Mouse (Mus musculus) megakaryocyte-erythroid progenitor cell, adult 5-6 weeks (primary cell): ENCODE measurements around the gene Dab1. TPM values are rescaled to one million over a fixed set of nuclear protein-coding genes. Genes with fewer than 3 reads are reported as not detected.

Experiments
- ATAC-seq: replicated peaks from 2 replicates; pipeline ENCODE4 v1.8.0; 2016; ENCODE audit warnings: mild to moderate bottlenecking, inconsistent platforms; ENCODE audit not compliant: severe bottlenecking, poor library complexity, low FRiP score, low TSS enrichment
- total RNA-seq, 2 experiments: library from RNA; stranded (forward) in 1 of 2; stranded (reverse) in 1 of 2; fragments of 200-1000, 215-1000 nt in 1 of 2; fragments of >200 nt in 1 of 2; fragmentation: Nextera tagmentation in 1 of 2; gene quantifications; 2 replicates each; pipeline ENCODE4 v1.2.3; 2014 to 2017

Dab1 gene
- total RNA-seq, 2 experiments from 2014 or later, result not detected

DNA sequence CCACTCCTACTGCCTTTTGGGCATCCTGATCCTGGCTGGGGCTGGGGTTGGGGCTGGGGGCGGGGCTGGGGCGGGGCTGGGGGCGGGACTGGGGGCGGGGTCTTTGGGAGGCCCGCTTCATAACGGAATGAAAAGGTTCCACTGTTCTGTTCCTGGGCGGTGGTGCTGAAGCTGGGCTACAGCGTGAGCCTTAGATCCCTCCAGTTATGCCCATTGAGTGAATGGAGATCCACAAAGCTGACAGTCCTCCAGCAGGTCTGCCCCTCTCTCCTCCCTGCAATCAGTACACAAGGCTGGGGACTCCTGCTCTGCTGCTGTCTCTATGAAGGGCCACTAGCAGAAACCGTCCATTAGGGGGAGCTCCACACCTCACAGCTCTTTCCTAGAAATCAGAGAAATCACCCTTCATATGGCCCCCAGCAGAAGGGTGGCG is 895.4 kb downstream of the Dab1 start:
- ATAC-seq, result 0 out of 2 replicates have a peak, but pooled peaks have one; percentile 65

DNA sequence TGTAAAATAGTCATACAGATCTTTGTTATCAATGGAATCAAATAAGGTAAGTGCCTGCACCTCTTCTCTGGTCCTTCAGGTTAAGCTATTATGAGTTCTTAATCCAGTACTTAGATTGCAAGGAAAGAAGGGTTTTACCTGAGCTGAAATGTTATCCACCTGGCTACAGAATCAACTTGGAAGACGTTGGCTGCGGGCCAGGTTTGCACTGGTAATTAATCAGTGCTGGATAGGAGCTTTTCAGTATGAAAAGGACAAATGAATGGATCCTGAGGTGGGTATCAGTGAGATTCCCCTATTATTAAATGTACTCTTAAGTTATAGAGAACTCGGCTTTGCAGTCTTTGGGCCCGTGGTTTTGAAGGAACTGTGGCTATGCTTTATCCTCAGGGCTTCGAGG is 896.5 kb downstream of the Dab1 start:
- ATAC-seq, result no peak

DNA sequence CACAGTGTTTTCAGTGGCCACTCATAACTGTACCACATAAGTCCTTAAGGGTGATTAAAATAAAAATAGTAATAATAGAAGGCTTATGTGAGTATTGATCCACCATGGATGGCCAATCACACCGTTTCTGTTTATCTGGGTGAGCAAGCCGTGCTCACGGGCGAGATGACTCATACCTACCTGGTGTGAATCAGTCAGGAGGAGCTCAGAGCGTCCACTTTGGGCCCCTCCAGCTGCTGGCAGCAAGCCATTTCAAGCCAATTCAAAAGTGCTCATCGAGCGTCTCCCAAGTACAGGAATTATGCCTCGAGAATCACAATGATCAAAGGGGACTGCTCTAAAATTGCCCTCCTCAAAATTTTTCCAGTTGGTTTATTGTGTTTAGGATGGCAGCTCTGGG is 903.2 kb downstream of the Dab1 start:
- ATAC-seq, result no peak

DNA sequence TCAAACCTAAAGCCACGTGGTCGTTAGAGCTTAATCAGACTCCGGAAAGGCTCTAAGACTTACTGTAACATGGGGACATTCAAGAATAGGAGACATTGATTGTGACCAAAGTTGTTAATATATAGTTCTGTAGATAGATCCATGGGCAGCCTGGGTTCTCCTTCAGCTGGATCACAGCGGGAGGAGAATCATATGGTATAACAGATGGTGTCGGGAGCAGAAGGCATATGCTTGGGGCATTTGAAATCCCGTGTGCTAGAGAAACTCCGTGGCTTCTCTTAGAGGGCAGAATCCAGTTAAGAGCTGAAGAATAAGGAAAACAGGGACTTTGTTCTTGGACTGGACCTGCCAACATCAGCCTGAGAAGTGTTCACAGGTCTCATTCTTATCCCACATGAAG is 904.6 kb downstream of the Dab1 start:
- no peak for ATAC-seq

DNA sequence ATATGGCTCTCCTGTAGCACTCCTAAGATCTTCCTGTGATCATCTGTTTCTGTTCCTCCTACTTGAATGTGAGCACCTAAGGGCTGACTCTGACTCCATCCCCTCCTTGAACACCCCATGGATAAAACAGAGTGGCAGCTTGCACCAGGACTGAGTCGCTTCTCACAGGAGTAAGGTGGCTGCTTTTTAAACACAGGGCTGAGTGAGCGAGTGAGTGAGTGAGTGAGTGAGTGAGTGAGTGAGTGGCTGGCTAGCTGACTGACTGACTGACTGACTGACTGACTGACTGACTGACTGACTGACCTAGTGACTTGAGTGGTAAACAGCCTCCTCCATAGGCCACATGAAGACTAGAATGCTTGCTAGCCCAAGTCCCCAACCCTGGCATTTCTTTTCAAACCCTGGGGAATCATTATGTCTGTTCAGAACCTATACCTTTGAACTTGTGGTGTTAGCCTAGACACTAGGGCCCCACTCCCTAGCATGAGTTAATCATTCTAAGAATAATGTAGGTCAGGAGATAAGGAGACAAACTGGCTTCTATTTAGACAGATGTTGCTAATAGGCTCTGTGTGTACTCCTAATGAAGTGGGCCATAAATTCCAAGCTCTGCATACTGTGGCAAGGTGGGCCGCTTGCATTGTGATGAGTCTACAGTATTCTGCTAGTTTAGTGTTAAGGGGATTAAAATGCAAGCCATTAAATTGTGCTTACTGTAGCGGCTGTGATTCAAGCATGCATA is 910.9 kb downstream of the Dab1 start:
- no peak for ATAC-seq

DNA sequence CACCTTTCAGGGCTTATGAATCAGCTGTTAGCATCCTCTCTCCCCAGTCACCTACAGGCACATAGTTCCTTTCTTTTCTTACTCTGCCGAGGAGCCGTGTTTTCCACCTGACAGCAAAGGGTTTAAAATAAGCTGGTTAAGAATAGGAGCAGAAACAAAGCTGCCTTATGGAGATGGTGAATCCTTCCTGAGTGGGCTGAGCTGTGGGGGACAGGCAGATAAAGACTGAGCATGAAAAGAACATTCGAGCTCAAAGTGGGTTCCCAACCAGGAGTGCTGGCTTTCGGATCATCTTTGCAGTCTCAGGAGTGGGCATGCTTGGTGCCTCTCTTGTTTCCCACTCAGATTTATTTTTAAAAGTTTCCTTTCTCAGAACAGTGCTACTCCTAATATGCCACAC is 913.7 kb downstream of the Dab1 start:
- no peak for ATAC-seq

DNA sequence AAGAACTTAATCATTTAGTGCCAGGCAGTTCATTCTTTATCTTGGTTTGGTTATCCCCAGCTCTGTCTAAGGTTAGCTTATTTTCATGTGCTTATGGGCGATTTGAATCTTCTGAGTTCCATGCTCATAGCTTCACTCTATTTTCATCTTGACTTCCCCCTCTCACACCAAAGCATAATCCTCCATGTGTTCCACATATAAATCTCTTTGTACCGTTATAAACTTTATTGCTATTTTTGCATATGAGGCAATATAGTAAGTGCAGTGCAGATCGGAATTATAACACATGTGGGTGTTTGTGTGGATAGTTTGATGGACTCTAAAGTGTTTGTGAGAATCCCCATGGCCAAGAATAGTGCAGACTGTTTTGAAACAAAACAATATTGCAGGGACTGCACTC is 919.3 kb downstream of the Dab1 start:
- ATAC-seq, result no peak

DNA sequence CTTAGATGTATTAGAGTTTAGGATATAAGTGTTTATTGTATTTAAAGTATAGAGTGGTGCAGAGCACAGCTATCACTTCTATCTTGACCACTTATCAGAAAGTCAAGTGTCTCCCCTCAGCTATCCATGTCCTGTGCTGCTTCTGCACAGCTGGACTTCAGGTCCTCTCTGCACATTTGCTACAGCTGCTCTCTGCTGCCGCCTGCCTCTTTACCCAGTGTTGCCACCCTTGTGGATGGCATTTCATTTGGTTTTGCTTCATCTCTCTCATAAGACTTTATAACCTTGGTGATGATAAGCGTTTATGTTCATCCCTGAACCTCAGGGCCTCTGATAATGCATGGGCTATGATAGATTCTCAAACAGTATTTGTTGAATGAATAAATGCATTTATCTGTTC is 919.9 kb downstream of the Dab1 start:
- ATAC-seq, result no peak

DNA sequence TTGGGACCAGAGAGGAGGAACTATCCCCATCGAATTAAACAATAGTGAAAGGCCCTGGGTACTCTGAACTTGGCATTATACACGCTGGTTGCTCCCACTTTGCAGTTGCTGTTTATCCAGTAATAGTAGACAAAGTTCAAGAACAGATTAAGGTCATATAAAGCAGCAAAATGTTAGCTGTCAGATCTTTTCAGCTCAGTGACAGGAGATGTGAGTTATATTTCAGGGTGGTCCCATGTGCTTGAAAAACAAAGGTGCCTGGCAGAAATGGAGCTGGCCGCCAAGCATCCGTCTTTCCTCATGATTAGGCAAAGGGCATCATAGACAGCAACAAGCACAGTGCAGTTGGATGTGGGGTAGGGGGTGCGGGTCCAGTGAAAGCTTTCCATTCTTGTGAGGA is 927.9 kb downstream of the Dab1 start:
- ATAC-seq, result no peak

DNA sequence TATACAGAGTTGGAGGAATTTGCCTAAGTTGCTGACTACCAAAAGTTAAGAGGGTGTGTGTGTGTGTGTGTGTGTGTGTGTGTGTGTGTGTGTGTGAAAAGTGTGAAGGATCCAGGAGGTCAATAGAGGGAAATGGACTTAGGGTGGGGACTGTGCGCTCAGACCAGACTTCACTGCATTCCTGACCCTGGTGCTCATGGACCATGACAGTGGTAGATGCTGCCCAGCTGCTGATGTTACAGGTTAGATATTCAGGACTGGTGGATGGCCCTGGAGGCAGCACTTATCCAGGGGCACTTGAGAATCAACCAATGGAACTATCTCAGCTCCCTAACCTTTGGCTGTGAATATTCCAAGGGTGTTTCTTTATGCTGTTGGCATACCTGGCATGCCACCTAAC is 929.1 kb downstream of the Dab1 start:
- ATAC-seq, result no peak

DNA sequence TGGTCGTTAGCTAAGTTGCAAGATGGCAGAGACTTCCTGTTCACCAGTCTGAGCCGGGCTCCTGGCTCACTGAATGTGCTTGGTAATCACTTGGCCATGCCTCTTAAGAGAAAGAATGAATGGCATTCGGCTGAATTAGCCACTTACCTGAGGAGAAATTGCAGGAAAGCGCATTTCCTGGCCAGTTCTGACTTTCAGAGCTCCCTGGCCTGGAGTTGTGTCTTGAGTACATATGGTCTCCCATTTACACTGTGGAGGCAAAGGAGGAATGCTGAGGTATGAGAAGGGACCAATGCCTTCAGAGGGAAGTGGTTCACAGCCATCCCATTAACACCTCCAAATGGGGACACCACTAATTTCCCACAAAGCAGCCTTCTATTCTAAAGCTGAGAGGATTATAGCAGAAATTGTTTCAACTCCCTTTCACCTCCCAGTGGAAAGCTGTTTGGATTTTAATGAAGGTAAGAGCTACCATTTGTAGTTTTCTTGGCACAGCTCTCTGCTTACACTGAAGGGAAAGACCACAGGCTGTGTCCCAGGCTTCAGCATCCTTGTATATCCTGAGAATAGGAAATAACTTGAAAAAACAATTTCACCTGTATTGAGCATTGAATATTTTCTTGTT is 931.5 kb downstream of the Dab1 start:
- ATAC-seq, result no peak

DNA sequence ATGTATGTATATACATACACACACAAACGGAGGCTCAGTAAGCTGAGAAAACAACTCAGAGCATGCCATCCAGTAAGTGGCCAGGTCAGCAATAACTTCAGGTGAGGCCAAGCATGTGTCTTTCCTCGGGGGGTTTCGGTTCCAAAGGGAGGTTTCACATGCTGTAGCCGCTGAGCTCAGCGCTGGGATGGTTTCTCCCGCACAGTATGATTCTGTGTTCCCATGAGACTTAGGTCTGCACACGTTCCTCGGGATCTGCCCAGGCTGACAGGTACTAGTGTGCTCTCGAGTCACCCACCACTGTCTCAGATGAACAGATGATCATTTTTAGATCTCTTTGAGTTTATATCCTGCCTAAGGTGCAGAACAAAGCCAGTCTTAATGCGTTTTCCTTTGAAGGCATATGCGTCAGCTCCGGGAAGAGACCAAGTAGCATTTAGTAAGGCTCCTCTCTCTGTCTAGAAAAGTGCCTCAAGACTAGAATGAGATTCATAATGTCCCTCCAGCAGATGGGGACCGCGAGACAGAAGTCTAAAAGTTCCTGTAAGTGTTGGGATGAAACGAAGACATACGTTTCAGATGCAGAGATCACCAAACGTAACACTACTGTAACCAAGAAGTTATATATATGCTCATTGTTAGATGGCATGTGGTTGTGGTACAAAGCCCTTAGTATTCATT is 932.4 kb downstream of the Dab1 start:
- no peak for ATAC-seq

DNA sequence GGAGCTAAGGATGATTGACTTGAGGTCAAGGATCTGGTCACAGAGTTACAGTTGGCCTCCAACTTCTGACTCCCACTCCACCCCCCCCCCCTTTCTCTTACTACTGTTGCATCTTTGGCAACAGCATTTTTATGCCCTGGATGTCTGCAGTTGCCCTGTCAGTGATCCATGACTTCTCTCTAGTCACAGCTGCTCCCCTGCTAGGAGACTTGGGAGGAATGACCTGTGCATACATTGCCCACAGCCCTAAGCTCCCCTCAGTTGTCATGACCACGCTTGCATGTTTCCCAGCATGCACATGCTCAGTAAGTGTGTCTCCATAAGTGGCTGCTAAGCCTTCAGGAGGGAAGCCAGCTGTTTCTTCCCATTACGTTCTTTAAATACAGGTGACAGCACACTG is 936.2 kb downstream of the Dab1 start:
- ATAC-seq, result no peak

DNA sequence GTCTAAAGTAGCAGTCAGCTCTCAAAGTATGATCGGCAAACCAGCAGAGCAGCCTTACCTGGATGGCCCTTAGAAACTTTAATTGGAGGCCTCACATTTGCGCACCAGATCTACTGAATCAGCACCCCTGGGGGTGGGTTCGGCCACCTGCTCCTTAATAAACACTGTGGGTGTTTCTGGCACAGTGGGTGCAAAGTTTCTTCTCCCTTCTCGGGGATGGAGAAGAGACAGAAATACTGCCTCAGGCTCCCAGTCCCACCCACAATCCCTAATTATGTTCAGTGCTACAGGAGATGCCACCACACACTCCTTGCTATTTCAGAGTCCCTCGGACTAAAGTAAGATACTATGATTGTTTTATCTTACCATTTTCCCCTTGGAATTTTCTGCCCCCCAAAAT is 944.4 kb downstream of the Dab1 start:
- ATAC-seq, result no peak

DNA sequence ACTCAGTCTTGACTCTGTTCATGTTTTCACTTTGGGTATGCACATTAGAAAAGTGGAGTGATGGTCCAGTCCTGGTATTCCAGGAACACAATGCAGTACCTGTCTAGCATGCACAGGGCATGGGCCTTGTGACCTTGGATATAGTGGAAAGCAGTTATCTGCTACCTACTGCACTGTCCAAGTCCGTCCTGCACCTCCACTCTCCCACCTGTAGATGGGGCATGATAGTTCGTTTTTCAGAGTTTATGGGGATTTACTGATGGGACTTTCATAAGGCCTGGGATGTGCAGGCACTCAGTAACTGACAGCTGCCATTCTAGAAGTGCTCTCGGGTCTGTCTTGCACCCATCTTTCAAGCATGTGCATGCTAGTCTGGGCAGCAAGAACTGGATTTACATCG is 951.4 kb downstream of the Dab1 start:
- ATAC-seq, result no peak

DNA sequence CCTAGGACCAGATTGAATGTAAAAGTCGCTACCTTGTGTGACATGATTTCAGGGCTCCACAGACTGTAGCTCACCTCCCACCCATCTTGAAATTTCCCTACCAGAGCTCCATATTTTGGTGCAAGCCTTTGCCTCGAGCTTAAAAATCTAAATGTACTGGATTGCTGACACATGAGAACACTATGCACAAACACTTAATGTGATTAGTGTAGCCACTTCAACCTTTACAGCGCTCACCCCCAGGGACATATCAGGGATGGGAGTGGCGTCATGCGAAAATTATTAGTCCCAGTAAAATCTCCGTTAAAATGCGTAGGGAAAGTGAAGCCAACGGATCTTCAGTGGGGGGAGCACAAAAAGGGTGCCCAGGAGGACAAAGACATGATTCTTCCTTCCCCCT is 953.3 kb downstream of the Dab1 start:
- no peak for ATAC-seq

DNA sequence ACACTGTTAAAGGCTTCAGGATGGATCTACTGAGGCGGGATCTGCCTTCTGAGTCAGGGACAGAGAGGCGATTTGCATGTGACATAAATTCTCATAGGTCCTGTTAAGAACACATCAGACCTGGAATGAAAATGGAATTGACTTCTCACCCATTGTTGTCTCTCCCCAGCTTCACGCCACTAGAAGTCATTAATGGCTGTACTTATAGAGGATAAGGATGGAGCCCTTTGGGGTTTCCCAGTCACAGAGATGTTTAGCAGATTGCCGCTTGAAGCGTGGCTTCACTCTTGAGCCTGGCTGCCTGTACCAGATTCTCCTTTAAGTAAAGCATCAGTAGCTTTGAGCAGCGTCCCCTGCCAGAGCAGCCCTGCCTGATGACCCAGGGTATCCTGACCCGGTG is 954.3 kb downstream of the Dab1 start:
- ATAC-seq, result no peak

DNA sequence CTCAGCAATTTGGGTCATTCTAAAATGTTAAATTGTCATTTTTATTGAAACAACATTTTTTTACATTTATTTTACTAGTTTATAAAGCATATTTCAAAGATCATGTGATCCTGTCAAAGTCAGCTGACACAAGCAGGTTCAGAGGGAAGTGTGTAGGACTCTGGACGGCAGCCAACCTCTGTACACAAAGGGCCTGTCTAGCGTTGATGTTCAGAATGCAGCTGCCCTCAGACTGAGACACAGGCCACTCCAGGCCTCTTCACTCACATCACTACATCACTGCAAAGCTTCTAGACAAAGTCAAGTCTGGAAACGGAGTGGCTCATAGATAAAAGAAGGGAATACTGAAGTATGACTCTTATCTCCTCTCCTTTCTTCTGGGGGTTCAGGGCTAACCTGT is 959.2 kb downstream of the Dab1 start:
- ATAC-seq, result no peak

DNA sequence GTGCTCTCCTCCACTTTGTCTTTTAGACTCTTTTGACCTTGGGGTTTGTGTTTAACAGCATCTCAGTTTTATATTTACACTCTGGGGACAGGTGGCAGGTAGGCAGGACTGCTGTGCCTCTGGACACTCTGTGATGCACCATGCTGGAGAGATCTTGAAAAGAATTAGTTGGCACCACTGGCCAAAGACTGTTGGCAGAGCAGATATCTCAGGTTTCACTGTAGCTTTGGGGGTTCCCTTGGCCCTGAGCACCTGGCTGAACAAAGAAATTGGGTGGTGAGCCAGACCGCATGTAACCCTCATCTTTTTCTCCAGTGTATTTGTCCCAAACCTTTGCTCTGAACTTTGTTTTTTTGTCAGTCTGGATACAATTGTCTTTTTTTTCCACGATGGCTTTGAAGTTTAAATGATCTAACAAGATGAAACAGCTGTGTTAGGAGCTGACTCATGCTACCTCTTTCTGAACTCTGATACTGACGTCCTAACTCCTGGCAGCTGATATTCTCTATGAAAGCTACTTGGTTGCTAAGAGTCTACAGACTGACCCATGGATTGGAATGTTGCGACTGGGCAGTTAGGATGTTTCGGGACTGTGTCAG is 960.9 kb downstream of the Dab1 start:
- ATAC-seq, result no peak

DNA sequence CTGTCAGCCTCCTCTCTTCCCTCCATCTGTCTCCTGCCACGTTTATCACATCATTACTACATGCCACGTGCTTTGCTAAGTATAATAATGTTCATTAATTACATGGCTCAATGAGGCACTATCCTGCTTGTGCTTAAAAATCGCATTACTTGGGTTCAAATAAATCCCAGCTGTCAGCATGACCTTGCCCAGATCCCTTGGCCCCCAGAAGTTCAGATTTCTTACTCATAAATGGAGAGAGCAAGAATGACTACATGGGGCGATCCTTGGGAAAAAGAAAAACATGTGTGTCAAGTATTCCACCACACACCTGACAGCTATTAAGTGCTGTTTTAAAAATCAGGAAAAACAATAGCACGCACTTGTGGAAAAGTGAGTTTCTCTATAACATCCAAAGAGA is 963.6 kb downstream of the Dab1 start:
- no peak for ATAC-seq

DNA sequence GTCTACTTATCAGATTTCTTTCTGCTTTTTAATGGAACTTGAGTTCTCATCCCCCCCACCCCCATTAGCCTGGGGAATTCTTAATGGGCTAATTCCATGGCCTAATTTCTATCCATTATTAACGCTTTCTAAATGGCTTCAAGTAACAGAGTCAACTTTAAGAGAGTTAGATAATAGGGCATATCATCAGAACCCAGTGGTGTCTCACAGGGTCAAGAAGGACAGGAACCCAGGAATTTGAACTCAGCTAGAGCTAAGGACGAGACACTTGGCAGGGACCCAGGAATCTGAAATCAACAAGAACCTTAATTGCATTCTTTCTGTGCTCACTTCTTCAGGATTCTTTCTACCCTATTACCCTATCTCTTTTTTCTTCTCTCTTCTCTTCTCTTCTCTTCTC is 968.7 kb downstream of the Dab1 start:
- ATAC-seq, result no peak
